Mouse (Mus musculus) urinary bladder, postnatal 36 days (tissue): ENCODE measurements around the gene Trim28.

ENCODE experiments used
- DNase-seq, 2 experiments: peaks; one replicate each; pipeline ENCODE4 v3.0.0; 2022; ENCODE audit warnings: low spot score in 2 of 2, mixed read lengths in 1 of 2

Trim28 gene

GRCm38 (mm10) chr7:12998851-12999250 is at the start of gene Trim28:
Gene Trim28 (plus strand): TSS chr7:12999114.
- no peak for DNase-seq

GRCm38 (mm10) chr7:12949872-12950229 is 49.1 kb upstream of the Trim28 start:
- DNase-seq = no peak

DNA sequence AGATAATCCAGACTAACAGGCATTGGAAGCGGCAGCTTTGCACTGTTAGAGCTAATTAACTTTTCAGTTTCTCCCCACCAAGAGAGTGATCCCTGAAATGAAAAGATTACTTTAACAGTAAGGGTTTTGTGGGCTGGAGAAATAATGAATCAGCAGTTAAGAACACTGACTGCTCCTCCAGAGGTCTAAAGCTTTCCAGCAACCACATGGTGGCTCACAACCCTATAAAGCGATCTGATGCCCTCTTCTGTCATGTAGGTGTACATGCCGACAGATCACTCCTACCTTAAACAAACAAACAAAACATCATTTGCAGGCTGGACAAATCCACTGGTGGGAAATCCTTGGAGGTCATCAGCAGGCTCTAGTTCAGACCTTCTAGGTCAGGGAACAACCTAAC is 44.0 kb upstream of the Trim28 start:
- no peak for DNase-seq

- DNase-seq = no peak
These were observed 41.4 kb upstream of the Trim28 start for GRCm38 (mm10) chr7:12957511-12957910.

DNA sequence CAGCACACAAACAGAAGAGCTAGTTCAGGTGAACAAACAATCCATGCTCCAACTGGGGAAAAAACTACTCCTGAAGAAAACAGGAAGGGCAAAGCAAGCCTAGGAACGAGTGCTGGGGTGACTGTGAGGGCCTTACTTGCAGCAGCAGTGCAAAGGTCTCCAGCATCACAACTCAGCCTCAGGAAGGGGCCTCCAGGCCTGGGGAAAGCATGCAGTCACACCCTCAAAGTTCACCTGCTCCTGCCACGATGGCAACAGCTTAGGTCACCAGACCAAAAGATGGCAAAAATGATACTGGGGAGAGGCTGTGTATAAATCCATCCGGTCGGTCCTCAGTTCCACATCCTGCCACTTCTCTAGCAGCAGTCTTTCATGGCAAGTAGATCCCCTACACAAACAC is 40.0 kb upstream of the Trim28 start:
- DNase-seq = no peak

GRCm38 (mm10) chr7:12959718-12960117 is 39.2 kb upstream of the Trim28 start:
- no peak for DNase-seq

GRCm38 (mm10) chr7:12961511-12962141 is 37.3 kb upstream of the Trim28 start:
- DNase-seq = peak in 1 of 2 experiments; percentile 27

- DNase-seq = peak; percentile 84 to 92
These were observed 33.2 kb upstream of the Trim28 start, which contains the start of gene Zfp324 for GRCm38 (mm10) chr7:12965678-12966091. Gene Zfp324 (plus strand): TSS chr7:12965838.

- DNase-seq = peak; percentile 50 to 57
These were observed 32.6 kb upstream of the Trim28 start for GRCm38 (mm10) chr7:12966104-12966845.

DNA sequence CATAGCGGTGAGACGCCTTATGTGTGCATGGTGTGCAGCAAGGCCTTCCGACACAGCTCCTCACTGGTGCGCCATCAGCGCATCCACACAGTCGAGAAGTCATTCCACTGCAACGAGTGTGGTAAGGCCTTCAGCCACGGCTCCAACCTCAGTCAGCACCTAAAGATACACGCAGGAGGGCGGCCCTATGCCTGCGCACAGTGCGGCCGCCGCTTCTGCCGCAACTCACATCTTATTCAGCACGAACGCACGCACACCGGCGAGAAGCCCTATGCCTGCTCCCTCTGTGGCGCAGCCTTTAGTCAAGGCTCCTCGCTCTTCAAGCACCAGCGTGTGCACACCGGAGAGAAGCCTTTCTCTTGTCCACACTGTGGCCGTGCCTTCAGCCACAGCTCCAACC is 28.0 kb upstream of the Trim28 start:
- DNase-seq = no peak

DNA sequence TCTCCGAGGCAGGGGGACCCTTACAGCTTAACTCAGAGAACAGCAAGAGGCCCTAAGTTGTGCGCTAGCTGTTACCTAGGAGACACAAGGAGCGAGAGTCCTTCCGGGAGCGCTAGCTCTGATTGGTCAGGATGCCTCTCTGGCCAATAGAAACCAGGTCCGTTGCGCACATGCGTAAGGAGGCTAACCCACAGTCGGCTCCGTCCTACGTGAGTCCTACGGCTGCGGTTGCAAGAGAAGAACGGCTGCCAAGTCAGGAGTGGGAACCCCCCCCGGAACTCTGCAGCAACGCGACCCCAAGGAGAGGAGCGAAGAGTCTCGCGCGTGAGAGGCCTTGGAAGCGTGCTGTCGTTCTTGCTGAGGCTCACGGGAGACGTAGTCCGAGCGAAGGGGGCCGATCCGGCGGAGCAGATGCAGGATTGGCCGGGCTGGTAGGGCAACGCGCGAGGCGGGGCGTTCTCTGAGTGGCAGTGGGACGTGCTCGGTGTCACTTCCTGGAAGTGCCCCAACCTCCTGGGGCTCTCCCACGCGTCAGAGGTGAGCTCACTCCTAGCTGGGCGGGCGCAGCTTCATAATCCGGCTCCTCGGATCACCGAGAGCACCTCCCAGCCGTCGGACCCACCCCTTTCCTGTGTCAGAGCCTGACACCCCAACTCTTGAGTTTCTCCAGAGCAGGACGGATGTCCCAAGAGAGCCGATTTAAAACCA is 21.1 kb upstream of the Trim28 start, which contains the start of gene Zfp446:
Zfp446 (plus strand) TSS at position 167 of the 708 bp plus-strand sequence.
- DNase-seq = peak; percentile 95 to 99

DNA sequence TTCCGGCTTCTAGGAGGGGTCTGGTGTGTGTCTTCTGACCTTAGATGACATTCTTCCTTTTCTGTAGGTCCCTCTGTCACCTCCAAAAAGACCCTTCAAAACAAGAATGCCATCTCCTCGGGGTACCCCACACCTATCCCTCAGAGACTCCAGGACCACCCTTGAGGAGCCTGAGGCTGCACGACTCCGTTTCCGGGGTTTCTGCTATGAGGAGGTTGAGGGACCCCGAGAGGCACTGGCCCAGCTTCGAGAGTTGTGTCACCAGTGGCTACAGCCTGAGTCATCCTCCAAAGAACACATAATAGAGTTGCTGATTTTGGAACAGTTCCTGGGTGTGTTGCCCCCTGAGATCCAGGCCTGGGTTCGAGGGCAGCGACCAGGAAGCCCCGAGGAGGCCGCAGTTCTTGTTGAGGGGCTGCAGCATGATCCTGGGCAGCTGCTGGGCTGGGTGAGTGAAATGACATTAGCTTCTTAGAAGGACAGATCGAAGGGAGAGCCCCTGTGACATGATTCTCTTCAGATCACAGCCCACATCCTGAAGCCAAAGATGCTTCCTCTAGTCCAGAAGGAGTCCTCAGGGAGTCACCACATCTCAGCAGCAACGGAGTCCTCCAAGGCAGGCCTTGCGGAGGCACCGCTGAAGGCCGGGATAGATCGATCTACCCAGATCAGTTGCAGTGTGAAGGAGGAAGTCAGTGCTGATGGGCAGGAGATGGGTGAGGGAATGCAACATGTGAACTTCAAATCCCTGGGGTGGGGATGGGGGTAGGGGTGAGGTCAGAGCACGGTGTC is 19.8 kb upstream of the Trim28 start:
- no peak for DNase-seq

GRCm38 (mm10) chr7:12979776-12980175 is 19.1 kb upstream of the Trim28 start:
- DNase-seq = no peak

- no peak for DNase-seq
These were observed 18.6 kb upstream of the Trim28 start for GRCm38 (mm10) chr7:12980291-12980690.

GRCm38 (mm10) chr7:12985724-12986123 is 13.2 kb upstream of the Trim28 start:
- DNase-seq = no peak

- DNase-seq = no peak
These were observed 12.0 kb upstream of the Trim28 start for GRCm38 (mm10) chr7:12986906-12987305.

DNA sequence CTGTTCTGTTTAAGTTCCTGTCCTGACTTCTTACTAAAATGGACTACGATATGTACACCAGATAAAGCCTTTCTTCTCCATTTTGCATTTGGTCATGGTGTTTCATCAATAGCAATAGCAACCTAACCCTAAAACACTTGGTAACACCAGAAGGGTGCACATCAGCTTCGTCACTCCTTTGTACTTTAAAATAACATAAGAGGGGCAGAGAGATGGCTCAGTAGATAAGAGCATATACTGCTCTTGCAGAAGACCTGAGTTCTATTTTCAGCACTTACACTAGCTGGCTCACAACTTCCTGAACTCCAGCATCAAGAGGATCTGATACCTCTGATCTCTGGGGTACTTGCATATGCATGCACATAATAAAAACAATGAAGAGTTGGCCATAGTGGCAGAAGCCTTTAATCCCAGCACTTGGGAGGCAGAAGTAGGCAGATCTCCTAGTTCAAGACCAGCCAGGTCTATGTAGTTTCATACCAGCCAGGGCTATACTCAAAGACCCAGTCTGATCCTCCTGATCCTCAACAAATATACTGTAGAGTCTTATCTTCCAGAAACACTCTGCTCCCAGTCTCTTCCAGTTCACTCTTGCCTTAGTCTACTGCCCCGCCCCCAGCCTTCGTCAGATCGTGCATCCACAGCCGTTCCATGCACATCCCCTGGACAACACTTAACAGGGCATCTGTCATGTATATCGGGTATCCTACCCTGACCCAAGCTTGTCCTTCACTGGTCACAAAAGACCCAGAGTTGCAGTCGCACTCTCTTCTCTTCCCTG is 11.3 kb upstream of the Trim28 start:
- no peak for DNase-seq

GRCm38 (mm10) chr7:12992222-12992621 is 6.7 kb upstream of the Trim28 start:
- no peak for DNase-seq

DNA sequence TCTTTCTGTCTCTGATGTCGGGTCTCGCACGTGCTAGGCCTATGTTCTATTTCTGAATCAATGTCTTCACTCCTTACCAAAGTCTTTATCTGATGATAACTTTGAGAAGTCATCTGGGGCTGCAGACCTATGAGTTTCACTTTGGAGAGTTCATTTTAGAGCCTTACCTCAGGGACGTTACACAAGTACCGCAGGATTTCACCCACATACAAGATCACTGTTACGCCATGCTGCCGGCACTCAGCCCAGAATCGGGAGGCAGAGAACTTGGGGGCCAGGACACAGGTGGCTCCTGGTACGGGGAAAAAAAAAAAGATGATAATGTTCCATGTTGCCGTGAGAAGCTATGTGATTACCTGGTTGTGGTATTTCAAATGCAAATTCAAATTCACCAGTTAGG is 5.8 kb upstream of the Trim28 start:
- no peak for DNase-seq

GRCm38 (mm10) chr7:12995862-12996261 is 3.1 kb upstream of the Trim28 start:
- DNase-seq = no peak

DNA sequence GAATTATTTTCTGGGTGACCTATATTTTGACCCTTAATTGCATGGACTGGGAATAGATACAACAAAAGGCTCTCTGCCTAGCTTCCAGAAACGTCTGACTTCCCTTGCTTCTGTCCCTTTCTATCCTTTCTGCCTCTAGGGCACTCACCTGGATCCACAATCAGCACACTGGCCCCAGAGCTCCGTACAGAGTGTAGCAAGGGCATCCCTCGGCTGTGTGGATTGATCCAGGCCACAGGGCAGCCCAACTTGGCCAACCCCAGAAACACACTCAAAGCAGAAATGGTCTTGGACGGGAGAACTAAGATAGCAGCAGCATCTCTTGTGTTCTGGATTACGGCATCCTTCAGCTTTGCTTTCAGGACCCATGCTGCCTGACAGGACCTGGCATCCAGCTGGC is 1.7 kb upstream of the Trim28 start:
- DNase-seq = no peak
